Mouse (Mus musculus) 416B (cell line): ENCODE measurements around the gene Tipin.
A peak's percentile ranks its signal among the peaks of the same experiment; 100 is the strongest.
"Not testable (repeated sequence)": the region's sequence is repeated elsewhere in the genome, so short reads cannot be mapped to it uniquely, and the experiment has no call there.

ENCODE experiments used
- DNase-seq: peaks from one replicate; pipeline ENCODE4 v3.0.0; 2011; ENCODE audit warnings: low read depth

The Tipin gene

GRCm38 (mm10) chr9:64281105-64281780 lies at the start of gene Tipin:
Tipin (plus strand) TSS chr9:64281581.
- DNase-seq, result peak; percentile 95

- no peak for DNase-seq
These were observed 49.7 kb upstream of the Tipin start for GRCm38 (mm10) chr9:64231674-64232073.

GRCm38 (mm10) chr9:64232257-64232957 lies 49.0 kb upstream of the Tipin start:
- DNase-seq, result no peak

- DNase-seq, result no peak
These were observed 47.7 kb upstream of the Tipin start for GRCm38 (mm10) chr9:64233656-64234055.

- no peak for DNase-seq
These were observed 46.5 kb upstream of the Tipin start, which contains the start of gene Uchl4 for GRCm38 (mm10) chr9:64234768-64235435. Uchl4 (plus strand) TSS chr9:64235201.

GRCm38 (mm10) chr9:64236056-64236455 lies 45.3 kb upstream of the Tipin start:
- no peak for DNase-seq

GRCm38 (mm10) chr9:64240116-64240515 lies 41.3 kb upstream of the Tipin start:
- no peak for DNase-seq

DNA sequence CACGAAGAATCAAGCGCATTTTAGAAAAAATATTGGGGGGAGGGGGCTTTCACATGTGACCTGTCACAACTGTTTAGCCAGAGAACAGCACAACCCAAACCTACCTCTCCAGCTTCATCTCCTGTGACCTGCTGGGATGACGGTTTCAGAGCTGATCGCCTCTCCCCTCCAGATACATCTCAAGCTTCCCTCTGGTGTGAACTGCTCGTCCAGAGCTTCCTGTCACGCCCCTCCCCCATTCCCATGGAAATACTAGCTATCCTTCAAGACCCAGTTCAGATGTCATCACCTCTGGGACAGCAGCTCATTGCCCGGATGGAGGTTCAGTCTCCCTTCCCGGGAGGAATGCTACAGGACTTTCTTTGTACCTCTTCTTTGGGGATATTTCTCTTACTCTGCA lies 40.7 kb upstream of the Tipin start:
- DNase-seq, result no peak

DNA sequence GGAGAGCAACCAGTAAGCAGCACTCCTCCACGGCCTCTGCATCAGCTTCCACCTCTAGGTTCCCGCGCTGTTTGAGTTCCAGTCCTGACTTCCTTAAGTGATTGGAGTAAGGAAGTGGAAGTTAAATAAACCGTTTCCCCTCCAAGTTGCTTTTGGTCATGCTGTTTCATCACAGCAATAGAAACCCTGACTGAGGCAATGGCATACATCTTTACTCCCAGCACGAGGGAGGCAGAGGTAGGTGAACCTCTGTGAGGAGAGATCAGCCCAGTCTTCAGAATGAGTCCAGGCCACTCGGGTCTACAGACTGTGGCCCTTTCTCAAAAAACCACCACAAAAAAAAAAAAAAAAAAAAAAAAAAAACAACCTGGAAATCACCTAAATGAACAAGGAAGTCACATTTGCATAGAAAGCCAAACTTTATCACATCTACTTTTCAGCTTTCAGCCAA lies 39.0 kb upstream of the Tipin start:
- peak; percentile 56 for DNase-seq

- DNase-seq, result no peak
These were observed 32.0 kb upstream of the Tipin start for GRCm38 (mm10) chr9:64249371-64249770.

DNA sequence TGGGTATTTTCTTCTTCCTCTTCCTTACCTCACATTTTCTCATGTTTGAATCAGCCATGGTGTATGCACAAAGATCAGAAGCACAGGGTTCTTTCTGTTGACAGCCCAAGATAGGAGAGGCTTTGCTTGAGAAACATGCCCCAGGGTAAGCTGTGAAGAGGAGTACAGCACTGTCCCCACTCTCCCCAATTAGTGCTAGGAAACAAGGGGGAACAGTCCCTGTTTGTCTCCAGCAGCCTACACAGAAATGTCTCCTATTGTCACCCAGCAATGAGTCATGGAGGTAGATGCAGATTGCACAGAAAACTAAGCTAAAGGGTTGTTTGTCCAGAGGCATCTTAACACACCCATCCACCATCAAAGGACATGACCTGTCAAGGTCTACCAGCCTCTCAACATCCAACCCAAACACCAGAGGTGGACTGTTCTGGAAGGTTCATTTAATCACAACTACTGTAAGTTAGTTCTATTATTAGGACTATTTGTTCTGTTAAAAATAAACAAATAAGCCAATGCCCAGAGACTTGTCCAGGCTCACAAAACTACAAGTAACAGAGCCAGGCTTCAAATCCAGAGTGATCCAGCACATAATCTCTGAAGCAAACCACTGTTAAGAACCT lies 31.2 kb upstream of the Tipin start:
- DNase-seq, result no peak

- DNase-seq, result peak; percentile 59
These were observed 28.8 kb upstream of the Tipin start for GRCm38 (mm10) chr9:64252591-64253020.

DNA sequence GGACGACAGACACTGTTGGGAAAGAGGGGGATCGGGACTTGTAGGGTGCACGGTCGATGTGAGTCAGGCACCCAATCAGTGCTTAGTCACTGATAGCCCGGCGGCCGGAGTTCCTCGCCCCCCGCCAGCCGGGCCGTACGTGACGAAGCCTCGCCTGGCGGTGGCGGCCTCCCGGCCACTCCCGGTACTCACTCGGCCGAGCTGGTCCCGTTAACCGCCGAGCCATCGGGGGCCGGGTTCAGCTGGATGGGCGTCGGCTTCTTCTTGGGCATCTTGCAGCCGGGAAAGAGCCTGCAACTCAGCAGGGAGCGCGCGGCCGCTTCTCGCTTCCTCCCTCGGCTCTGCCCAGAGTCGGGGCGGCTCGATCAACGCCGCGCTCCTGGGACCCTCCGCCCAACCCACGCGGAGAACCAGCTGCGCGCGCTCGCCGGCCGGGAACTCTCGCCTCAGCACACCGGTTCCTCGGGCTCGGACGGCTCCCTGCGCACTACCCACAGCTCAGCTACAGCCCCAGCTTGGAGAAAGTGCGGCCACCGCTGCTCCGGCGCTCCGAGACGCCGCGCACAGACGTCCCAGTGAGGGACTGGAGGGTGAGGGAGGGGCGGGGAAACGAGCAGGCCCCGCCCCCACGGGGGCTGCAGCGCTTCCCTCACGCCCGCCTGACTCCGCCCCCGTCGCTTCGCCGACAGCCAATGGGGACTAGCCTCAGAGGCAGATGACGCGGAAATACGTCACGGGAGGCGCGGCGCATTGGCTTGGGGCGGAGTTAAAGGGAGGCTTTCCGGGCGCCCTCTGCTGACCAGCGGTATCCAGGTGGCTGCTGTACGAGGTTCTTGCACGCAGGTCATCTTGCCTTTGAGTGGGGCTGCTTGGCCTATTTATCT lies 28.1 kb upstream of the Tipin start, which contains the start of gene Map2k1:
TSS of gene Map2k1 (minus strand) at position 611 of the 884 bp plus-strand sequence.
- DNase-seq, result peak; percentile 99

DNA sequence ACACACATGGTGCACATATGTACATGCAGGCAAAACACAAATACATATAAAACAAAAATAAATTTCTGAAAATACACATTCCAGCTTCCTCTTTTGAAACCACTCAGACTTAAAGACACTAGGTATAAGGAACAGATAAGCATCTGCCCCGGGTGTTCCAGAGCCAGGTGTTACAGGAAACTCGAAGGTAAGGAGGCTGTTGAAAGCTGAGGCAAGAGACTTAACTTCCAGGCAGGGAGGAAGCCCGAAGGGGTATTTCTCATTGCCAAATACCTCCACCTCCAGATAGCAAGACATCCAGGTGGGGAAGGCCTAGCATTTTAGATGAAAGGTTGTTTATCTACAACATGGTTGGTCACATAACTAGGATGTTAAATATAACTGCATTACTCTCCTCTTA lies 26.0 kb upstream of the Tipin start:
- no peak for DNase-seq

- no peak for DNase-seq
These were observed 25.2 kb upstream of the Tipin start for GRCm38 (mm10) chr9:64256204-64256603.

GRCm38 (mm10) chr9:64259906-64260305 lies 21.5 kb upstream of the Tipin start:
- DNase-seq, result no peak

GRCm38 (mm10) chr9:64261023-64261422 lies 20.4 kb upstream of the Tipin start:
- no peak for DNase-seq

DNA sequence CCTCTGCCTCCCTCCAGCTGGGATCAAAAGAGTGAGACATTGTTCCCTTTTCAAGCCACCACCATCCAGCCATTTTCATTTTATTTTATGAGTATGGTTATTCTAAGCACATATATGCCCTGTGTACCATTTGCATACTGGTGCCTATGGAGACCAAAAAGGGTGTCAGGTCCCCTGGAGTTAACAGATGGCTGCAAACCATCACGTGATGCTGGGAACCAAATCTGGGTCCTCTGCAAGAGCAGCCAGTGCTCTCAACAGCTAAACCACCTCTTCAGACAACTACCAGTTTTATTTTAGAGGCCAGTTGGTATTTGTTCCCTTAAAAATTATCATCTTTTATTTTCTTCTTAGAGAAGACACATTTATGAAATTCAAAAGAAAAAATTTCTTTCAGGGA lies 16.6 kb upstream of the Tipin start:
- no peak for DNase-seq

DNA sequence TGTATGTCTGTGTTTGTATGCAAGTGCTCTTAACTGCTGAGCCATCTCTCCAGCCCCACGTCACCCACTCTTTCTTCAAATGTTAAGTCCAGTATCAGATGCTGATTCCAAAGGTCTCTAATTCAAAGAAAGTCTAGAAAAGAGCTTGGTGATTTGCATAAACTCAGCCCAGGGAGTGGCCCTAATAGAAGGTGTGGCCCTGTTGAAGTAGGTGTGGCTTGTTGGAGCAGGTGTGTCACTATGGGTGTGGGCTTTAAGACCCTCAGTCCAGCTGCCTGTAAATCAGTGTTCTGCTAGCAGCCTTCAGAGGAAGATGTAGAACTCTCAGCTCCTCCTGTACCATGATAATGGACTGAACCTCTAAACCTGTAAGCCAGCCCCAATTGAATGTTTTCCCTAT lies 14.2 kb upstream of the Tipin start:
- DNase-seq, result no peak

DNA sequence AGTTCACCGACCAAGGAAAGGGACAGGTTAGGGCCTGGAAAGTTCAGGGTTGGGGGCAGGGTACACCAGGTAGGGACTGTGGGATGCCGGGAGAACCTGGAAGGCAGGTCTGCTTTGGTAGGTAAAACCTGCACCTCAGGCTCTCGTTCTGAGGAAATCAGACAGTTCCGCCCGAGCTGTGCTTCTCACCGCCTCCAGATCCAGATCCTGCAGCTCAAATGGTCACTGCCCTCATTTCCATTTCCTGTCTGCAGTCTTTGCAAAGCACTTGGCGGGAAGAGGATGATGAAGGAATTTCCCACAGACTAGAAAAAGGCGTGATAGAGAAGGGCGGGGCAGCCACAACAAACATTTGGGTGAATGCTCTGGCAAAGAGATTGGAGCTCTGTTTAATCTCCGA lies 13.2 kb upstream of the Tipin start:
- no peak for DNase-seq

DNA sequence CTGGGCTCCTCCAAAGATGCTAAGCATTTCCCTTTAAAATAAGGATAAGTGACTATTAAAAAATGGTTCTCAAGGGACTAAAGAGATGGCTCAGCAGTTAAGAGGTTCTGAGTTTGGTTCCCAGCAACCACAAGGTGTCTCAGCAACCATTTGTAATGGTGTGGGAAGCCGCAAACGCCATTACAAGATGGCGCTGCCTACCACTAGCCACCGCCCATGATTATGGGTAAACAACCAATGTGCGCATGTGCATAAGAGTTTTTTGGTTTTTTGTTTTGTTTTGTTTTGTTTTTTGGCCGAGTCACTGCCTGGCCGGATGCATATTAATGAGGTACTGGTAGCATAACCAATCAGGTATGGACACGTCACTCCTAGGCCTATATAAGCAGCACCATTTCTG lies 12.5 kb upstream of the Tipin start:
- DNase-seq, result not testable (repeated sequence)
